Mouse (Mus musculus) C2C12 (cell line): ENCODE results near the gene Suclg2.

Experiments
- CTCF ChIP-seq: IDR thresholded peaks from one replicate; pipeline ENCODE4 v1.5.1; 2011; ENCODE audit not compliant: control insufficient read depth, insufficient read depth, insufficient read length
- MAX ChIP-seq: IDR thresholded peaks from one replicate; pipeline ENCODE4 v1.6.1; 2011; ENCODE audit warnings: mild to moderate bottlenecking, control low read depth
- MYOD1 ChIP-seq: IDR thresholded peaks from one replicate; pipeline ENCODE4 v1.6.1; 2011; ENCODE audit warnings: low read depth; ENCODE audit not compliant: control insufficient read depth, insufficient read length
- MYOG ChIP-seq: IDR thresholded peaks from one replicate; pipeline ENCODE4 v1.6.1; 2011; ENCODE audit not compliant: control insufficient read depth, insufficient read length; ENCODE audit errors: extremely low read depth
- USF1 ChIP-seq: IDR thresholded peaks from one replicate; pipeline ENCODE4 v1.6.1; 2011; ENCODE audit warnings: low read depth, mild to moderate bottlenecking, control low read depth, moderate library complexity

GRCm38 (mm10) chr6:95700191-95700590, 18.4 kb downstream of the Suclg2 start:
- TF ChIP-seq CTCF: no peak
- no peak for TF ChIP-seq MYOG
- TF ChIP-seq MYOD1: no peak
- no peak for TF ChIP-seq USF1
- no peak for TF ChIP-seq MAX
